Mouse (Mus musculus) C2C12 (cell line): ENCODE measurements around the gene Sh3bgrl. TPM values are rescaled to one million over a fixed set of nuclear protein-coding genes. Genes with fewer than 3 reads are reported as not detected.

ENCODE experiments used
- H3K27me3 ChIP-seq: one replicate; pipeline ENCODE4 v1.6.1; 2011; ENCODE audit not compliant: control insufficient read depth, insufficient read depth, insufficient read length
- H3K36me3 ChIP-seq: one replicate; pipeline ENCODE4 v1.6.1; 2011; ENCODE audit not compliant: control insufficient read depth, insufficient read depth
- H3K4me3 ChIP-seq: one replicate; pipeline ENCODE4 v1.5.1; 2011; ENCODE audit warnings: mild to moderate bottlenecking, control low read depth; ENCODE audit not compliant: poor library complexity, insufficient read depth, severe bottlenecking
- H3K79me2 ChIP-seq: one replicate; pipeline ENCODE4 v1.6.1; 2011; ENCODE audit not compliant: control insufficient read depth, insufficient read depth
- H3K79me3 ChIP-seq: one replicate; pipeline ENCODE4 v1.6.1; 2011; ENCODE audit warnings: low read depth, control low read depth
- H3ac ChIP-seq: one replicate; pipeline ENCODE3; 2011; ENCODE audit warnings: low read depth; ENCODE audit not compliant: control insufficient read depth, insufficient read length
- CEBPB ChIP-seq: IDR thresholded peaks from one replicate; pipeline ENCODE4 v1.6.1; 2011; ENCODE audit warnings: low read depth, mild to moderate bottlenecking, control low read depth, moderate library complexity
- CTCF ChIP-seq: IDR thresholded peaks from one replicate; pipeline ENCODE4 v1.5.1; 2011; ENCODE audit not compliant: control insufficient read depth, insufficient read depth, insufficient read length
- FOSL1 ChIP-seq: IDR thresholded peaks from one replicate; pipeline ENCODE4 v1.8.0; 2011; ENCODE audit warnings: mild to moderate bottlenecking, low read length; ENCODE audit not compliant: poor library complexity, insufficient read depth, severe bottlenecking
- MAX ChIP-seq: IDR thresholded peaks from one replicate; pipeline ENCODE4 v1.6.1; 2011; ENCODE audit warnings: mild to moderate bottlenecking, control low read depth
- MYOD1 ChIP-seq: IDR thresholded peaks from one replicate; pipeline ENCODE4 v1.6.1; 2011; ENCODE audit warnings: low read depth; ENCODE audit not compliant: control insufficient read depth, insufficient read length
- MYOG ChIP-seq: IDR thresholded peaks from one replicate; pipeline ENCODE4 v1.6.1; 2011; ENCODE audit not compliant: control insufficient read depth, insufficient read length; ENCODE audit errors: extremely low read depth
- USF1 ChIP-seq: IDR thresholded peaks from one replicate; pipeline ENCODE4 v1.6.1; 2011; ENCODE audit warnings: low read depth, mild to moderate bottlenecking, control low read depth, moderate library complexity
- polyA plus RNA-seq: library from polyadenylated mRNA; unstranded; fragments of >200 nt; fragmentation: generic; extraction: Trizol; gene quantifications from one replicate; pipeline ENCODE4 v1.2.1, GENCODE M21; 2012; ENCODE audit warnings: missing spikeins

Sh3bgrl gene
- polyA plus RNA-seq, 1 experiment = 24.1 TPM

- Histone ChIP-seq H3K4me3 (no peak overlapping the region), H3K79me3 (peaks cover 11% of the 10 kb centered on the region), H3ac (no peak overlapping the region), H3K36me3 (peaks cover 3% of the 10 kb centered on the region), H3K79me2 (peaks cover 11% of the 10 kb centered on the region), H3K27me3 (no peaks in the 10 kb centered on the region)
- TF ChIP-seq CEBPB (no peak), USF1 (no peak), MYOG (no peak), FOSL1 (no peak), MYOD1 (no peak), CTCF (no peak), MAX (no peak)
Measured at GRCm38 (mm10) chrX:109151228-109151627, 56.1 kb downstream of the Sh3bgrl start.

- Histone ChIP-seq H3K79me3 (no peaks in the 10 kb centered on the region), H3K79me2 (no peaks in the 10 kb centered on the region), H3K27me3 (no peaks in the 10 kb centered on the region), H3K36me3 (no peaks in the 10 kb centered on the region), H3K4me3 (no peak overlapping the region), H3ac (no peak overlapping the region)
- no peak for TF ChIP-seq CEBPB
- TF ChIP-seq MYOD1 = no peak
- no peak for TF ChIP-seq FOSL1
- no peak for TF ChIP-seq MYOG
- no peak for TF ChIP-seq USF1
- no peak for TF ChIP-seq MAX
- TF ChIP-seq CTCF = no peak
Measured at GRCm38 (mm10) chrX:109160326-109160725, 65.2 kb downstream of the Sh3bgrl start.

GRCm38 (mm10) chrX:109160901-109161300 lies 65.7 kb downstream of the Sh3bgrl start:
- Histone ChIP-seq H3K36me3 (no peaks in the 10 kb centered on the region), H3K79me2 (no peaks in the 10 kb centered on the region), H3ac (no peak overlapping the region), H3K27me3 (no peaks in the 10 kb centered on the region), H3K79me3 (no peaks in the 10 kb centered on the region), H3K4me3 (no peak overlapping the region)
- TF ChIP-seq CTCF (no peak), CEBPB (no peak), FOSL1 (no peak), MYOG (no peak), MAX (no peak), MYOD1 (no peak), USF1 (no peak)

GRCm38 (mm10) chrX:109175038-109175437 lies 79.9 kb downstream of the Sh3bgrl start:
- no peaks in the 10 kb centered on the region for H3K27me3 ChIP-seq

GRCm38 (mm10) chrX:109175470-109175869 lies 80.3 kb downstream of the Sh3bgrl start:
- Histone ChIP-seq H3ac (no peak overlapping the region), H3K79me3 (no peaks in the 10 kb centered on the region), H3K36me3 (no peaks in the 10 kb centered on the region), H3K79me2 (no peaks in the 10 kb centered on the region), H3K4me3 (no peak overlapping the region), H3K27me3 (no peaks in the 10 kb centered on the region)
- TF ChIP-seq MYOG = no peak

More at GRCm38 (mm10) chrX:109175038-109175437, 79.9 kb downstream of the Sh3bgrl start:
- Histone ChIP-seq H3K4me3 (no peak overlapping the region), H3K79me3 (no peaks in the 10 kb centered on the region), H3ac (no peak overlapping the region), H3K79me2 (no peaks in the 10 kb centered on the region), H3K36me3 (no peaks in the 10 kb centered on the region)
- TF ChIP-seq CTCF (no peak), MAX (no peak), MYOD1 (no peak), USF1 (no peak), FOSL1 (no peak), CEBPB (no peak), MYOG (no peak)

- Histone ChIP-seq H3K4me3 (no peak overlapping the region), H3K79me2 (no peaks in the 10 kb centered on the region), H3ac (no peak overlapping the region), H3K79me3 (no peaks in the 10 kb centered on the region), H3K27me3 (no peaks in the 10 kb centered on the region), H3K36me3 (no peaks in the 10 kb centered on the region)
- no peak for TF ChIP-seq MYOG
- no peak for TF ChIP-seq MYOD1
- TF ChIP-seq MAX = no peak
- no peak for TF ChIP-seq CTCF
- TF ChIP-seq USF1 = no peak
- TF ChIP-seq CEBPB = no peak
- TF ChIP-seq FOSL1 = no peak
Measured at GRCm38 (mm10) chrX:109184706-109185478, 89.7 kb downstream of the Sh3bgrl start.
